Mouse (Mus musculus) heart, adult 2 months (tissue): ENCODE data around the gene 4930556J24Rik.

Experiments
- CTCF ChIP-seq: fragments of 200-600 bp; IDR thresholded peaks from 2 replicates; pipeline ENCODE4 v1.8.1; 2022; ENCODE audit warnings: antibody characterized with exemption, mild to moderate bottlenecking, moderate library complexity
- EP300 ChIP-seq: fragments of 200-500 bp; IDR thresholded peaks from 2 replicates; pipeline ENCODE4 v1.6.1; 2011; ENCODE audit warnings: low read depth, low read length, control low read depth; ENCODE audit not compliant: insufficient read depth
- POLR2A ChIP-seq: fragments of 200-500 bp; IDR thresholded peaks from 2 replicates; pipeline ENCODE4 v1.6.1; 2011; ENCODE audit warnings: mild to moderate bottlenecking, low read depth, low read length, control low read depth; ENCODE audit not compliant: insufficient read depth

DNA sequence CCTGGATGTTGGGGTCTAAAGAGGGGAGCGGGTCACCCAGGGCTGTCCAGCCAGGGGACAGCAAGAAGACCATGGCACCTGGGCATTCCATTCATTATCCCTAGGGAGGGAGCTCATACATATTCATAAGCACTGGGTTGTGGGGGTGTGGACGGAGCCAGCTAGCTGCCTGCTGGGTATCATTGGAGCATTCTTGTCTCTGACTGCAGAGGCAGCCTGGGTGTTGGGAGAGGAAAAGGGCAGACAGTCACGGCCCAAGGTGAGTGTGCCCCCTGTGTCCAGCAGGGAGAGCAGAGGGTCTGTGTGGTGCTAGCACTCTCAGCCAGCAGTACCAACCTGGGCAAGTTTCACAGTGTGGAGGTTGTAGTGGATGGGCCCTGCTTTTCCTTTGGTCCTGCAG, 13.2 kb upstream of the 4930556J24Rik start:
- no peak for TF ChIP-seq CTCF
- TF ChIP-seq POLR2A = no peak
- no peak for TF ChIP-seq EP300
